Mouse (Mus musculus) embryonic fibroblast, embryonic 13.5 days (primary cell): ENCODE data around the gene Vmn2r116. TPM values are rescaled to one million over a fixed set of nuclear protein-coding genes. Genes with fewer than 3 reads are reported as not detected.
"Not testable (repeated sequence)": the region's sequence is repeated elsewhere in the genome, so short reads cannot be mapped to it uniquely, and the experiment has no call there.

ENCODE experiments used
- H3K27ac ChIP-seq: 2 replicates; pipeline ENCODE4 v1.5.1; 2012; ENCODE audit warnings: low read length, control low read depth, inconsistent platforms; ENCODE audit not compliant: insufficient read depth
- H3K4me1 ChIP-seq: 2 replicates; pipeline ENCODE4 v1.6.1; 2011; ENCODE audit warnings: low read length; ENCODE audit not compliant: control insufficient read depth, insufficient read depth
- H3K4me3 ChIP-seq: 2 replicates; pipeline ENCODE4 v1.5.1; 2011; ENCODE audit warnings: mild to moderate bottlenecking, control low read depth, low read length; ENCODE audit not compliant: insufficient read depth
- CTCF ChIP-seq: IDR thresholded peaks from 2 replicates; pipeline ENCODE4 v1.5.1; 2011; ENCODE audit warnings: mild to moderate bottlenecking, control low read depth, low read length, moderate library complexity, borderline replicate concordance; ENCODE audit not compliant: insufficient read depth
- POLR2A ChIP-seq: IDR thresholded peaks from 2 replicates; pipeline ENCODE4 v1.6.1; 2011; ENCODE audit warnings: low read depth, mild to moderate bottlenecking, control low read depth, low read length, moderate library complexity
- polyA plus RNA-seq: library from polyadenylated mRNA; stranded (reverse); fragments of >200 nt; gene quantifications from 2 replicates; pipeline ENCODE4 v1.2.4, GENCODE M21; 2011; ENCODE audit warnings: low read depth; ENCODE audit not compliant: missing spikeins, insufficient read length

Gene Vmn2r116
- not detected in 2 replicates for polyA plus RNA-seq

DNA sequence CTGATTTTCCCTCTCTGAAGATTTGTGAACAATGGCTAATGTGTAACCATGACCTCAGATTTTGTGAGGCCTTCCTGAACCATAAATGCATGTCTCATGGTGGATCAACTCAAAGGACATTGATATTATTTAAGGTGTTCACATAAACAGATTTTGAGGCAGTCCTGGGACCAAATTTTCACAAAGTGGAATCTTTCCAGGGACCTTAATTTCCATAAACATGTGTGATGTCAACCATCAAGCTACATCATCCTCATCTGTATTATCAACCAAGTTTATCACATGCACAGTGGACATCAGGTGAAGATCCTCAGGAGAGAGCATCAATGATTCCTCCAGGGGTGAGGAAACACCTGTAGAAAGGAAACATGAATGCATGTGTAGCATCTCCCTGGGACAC is at the start of gene Vmn2r116:
Vmn2r116 (plus strand) TSS at position 301 of the 400 bp plus-strand sequence.
- H3K4me1 ChIP-seq, H3K27ac ChIP-seq, H3K4me3 ChIP-seq: not testable (repeated sequence)

DNA sequence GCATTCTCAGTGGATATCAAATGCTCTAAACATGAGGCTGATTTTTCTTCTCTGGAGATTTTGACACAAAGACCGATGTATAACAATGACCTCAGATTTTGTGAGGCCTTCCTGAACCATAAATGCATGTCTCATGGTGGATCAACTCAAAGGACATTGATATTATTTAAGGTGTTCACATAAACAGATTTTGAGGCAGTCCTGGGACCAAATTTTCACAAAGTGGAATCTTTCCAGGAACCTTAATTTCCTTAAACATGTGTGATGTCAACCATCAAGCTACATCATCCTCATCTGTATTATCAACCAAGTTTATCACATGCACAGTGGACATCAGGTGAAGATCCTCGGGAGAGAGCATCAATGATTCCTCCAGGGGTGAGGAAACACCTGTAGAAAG is 41.0 kb upstream of the Vmn2r116 start, which contains the start of gene Vmn2r115:
Vmn2r115 (plus strand) TSS at position 301 of the 400 bp plus-strand sequence.
- not testable (repeated sequence) for H3K4me3 ChIP-seq, H3K27ac ChIP-seq

DNA sequence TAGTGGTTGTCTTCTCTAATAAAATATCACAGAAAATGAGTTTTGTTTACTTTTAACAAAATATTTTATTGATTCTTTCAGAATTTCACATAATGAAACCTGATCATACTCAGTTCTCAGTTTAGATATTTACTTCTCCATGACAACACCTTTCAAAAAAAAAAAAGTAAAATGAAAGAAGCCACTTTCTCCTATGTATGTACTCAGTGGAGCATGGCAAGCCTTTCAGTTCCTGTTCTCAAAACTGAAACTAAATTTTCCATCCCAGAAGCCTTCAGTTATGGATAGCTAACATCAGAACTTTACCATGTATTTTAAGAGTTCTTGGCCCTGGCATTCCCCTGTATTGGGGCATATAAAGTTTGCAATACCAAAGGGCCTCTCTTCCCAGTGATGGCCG is 32.8 kb upstream of the Vmn2r116 start:
- TF ChIP-seq POLR2A (no peak), CTCF (no peak)
- H3K4me1 ChIP-seq: no peaks in the 10 kb centered on the region

More for the DNA sequence above, 41.0 kb upstream of the Vmn2r116 start, which contains the start of gene Vmn2r115:
- H3K4me1 ChIP-seq: not testable (repeated sequence)

DNA sequence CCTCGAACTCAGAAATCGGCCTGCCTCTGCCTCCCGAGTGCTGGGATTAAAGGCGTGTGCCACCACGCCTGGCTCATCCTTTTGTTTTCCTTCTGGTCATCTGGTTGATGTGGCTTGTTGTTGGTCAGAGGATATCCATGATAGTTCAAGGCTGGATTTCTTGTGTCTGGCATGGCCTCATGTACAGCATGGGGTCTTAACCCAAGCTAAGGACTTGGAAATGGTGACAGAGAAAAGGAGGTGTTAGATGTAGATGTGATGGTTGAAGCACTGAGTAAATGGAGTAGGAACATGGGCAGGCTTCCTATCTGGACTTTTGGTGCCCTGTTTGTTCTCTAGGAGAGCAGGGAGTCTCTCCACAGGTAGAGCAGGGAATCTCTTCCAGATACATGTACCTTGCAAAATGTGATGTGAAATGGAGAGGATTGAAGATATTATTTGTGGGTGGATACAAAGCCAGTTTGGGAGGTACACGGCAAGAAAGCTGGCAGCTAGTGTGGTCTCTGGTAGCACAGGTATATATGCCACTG is 48.8 kb downstream of the Vmn2r116 start:
- TF ChIP-seq CTCF: no peak
- TF ChIP-seq POLR2A: no peak
- no peak overlapping the region for H3K27ac ChIP-seq
- no peaks in the 10 kb centered on the region for H3K4me1 ChIP-seq

More for the DNA sequence above, 32.8 kb upstream of the Vmn2r116 start:
- Histone ChIP-seq H3K4me3 (no peak overlapping the region), H3K27ac (no peak overlapping the region)

More for the DNA sequence above, 48.8 kb downstream of the Vmn2r116 start:
- H3K4me3 ChIP-seq: no peak overlapping the region

Other genes with a start within 250 kb of the Vmn2r116 start
- gene Zfp40, start 191.4 kb upstream of the Vmn2r116 start, polyA plus RNA-seq: 7.6 and 11.0 TPM in 2 replicates
- gene Vmn2r114, start 72.1 kb upstream of the Vmn2r116 start, polyA plus RNA-seq: not detected in 2 replicates
- gene Vmn2r115, start 40.9 kb upstream of the Vmn2r116 start, polyA plus RNA-seq: not detected in 2 replicates
- gene Vmn2r117, start 95.1 kb downstream of the Vmn2r116 start, polyA plus RNA-seq: not detected in 2 replicates
- 6.5 TPM in 2 replicates for gene Zfp213, start 179.6 kb downstream of the Vmn2r116 start, polyA plus RNA-seq
- gene Zfp13, start 214.9 kb downstream of the Vmn2r116 start, polyA plus RNA-seq: 5.3 and 8.1 TPM in 2 replicates
- not detected in 2 replicates for gene Zscan10, start 216.3 kb downstream of the Vmn2r116 start, polyA plus RNA-seq